ENCODE assay signal across 21 mouse cellular contexts in genomic region chr4:31433943-31434342, GRCm38 (mm10).
DNase-seq lines count a peak whose midpoint lies in the region; ATAC-seq lines count a peak whose summit lies in the region.
"Had no signal": no experiment of that assay in that cellular context is flagged by ENCODE, and none has a peak within 500 bp of the region (broad histone marks: within the 10 kb centered on the region; RNA-seq: fewer than 3 reads in every experiment).

No protein-coding gene starts in this region.

- intact Hi-C loops in heart, postnatal 25 days (cut with DNase I): no loop called here

- peak; percentile 16 for DNase-seq in heart, adult 11 months
- DNase-seq in heart, postnatal 25 days (ENCODE audit: low spot score): no peak
- no peak for DNase-seq in ovary, postnatal 36 days (ENCODE audit: low spot score)
- no peak for DNase-seq in thymus, postnatal 0 days (ENCODE audit: low spot score)
- DNase-seq: adrenal gland, adult 8-10 months; adrenal gland, postnatal 14 days; adrenal gland, postnatal 36 days; B cell, adult 2 months; cerebellum, adult 11-12 months; cerebellum, adult 2 months; cerebellum, adult 9-10 months; cerebellum, postnatal 10 days; cerebellum, postnatal 25 days; embryo, embryonic 11 days had no signal

- ATAC-seq in hematopoietic stem cell, adult 5-6 weeks (replicated peaks in 1 of 2; ENCODE audit: insufficient read depth in 1 of 2, low FRiP score in 2 of 2, low TSS enrichment in 1 of 2, low read depth in 1 of 2, poor library complexity in 2 of 2, severe bottlenecking in 2 of 2): peak; percentile 89 to 95
- ATAC-seq in megakaryocyte progenitor cell, adult 5-6 weeks (replicated peaks; ENCODE audit: poor library complexity): peak; percentile 99
- ATAC-seq: activated CD4-positive, CD25-positive, alpha-beta regulatory T cell, adult 4 months; CD4-positive, CD25-positive, alpha-beta regulatory T cell, adult 4 months; forebrain, embryonic 14.5 days; forebrain, embryonic 16.5 days; Patski had no signal
